24 mouse cellular contexts compared by ENCODE assay signal in genomic region chr17:31962930-31963329, GRCm38 (mm10).
DNase-seq lines count a peak whose midpoint lies in the region; ATAC-seq and TF ChIP-seq lines count a peak whose summit lies in the region.
"Had no signal": no experiment of that assay in that cellular context is flagged by ENCODE, and none has a peak within 500 bp of the region (broad histone marks: within the 10 kb centered on the region; RNA-seq: fewer than 3 reads in every experiment).

No protein-coding gene starts in this region.

- H3K36me3 ChIP-seq in hindbrain, embryonic 11.5 days (ENCODE audit: control insufficient read depth, insufficient read depth, low read length), result no peaks in the 10 kb centered on the region
- no peaks in the 10 kb centered on the region for H3K36me3 ChIP-seq in hindbrain, embryonic 14.5 days (replicated peaks; ENCODE audit: control insufficient read depth, insufficient read depth)
- no peaks in the 10 kb centered on the region for H3K36me3 ChIP-seq in intestine, embryonic 15.5 days
- no peaks in the 10 kb centered on the region for H3K36me3 ChIP-seq in intestine, postnatal 0 days (ENCODE audit: control insufficient read depth, insufficient read depth)
- H3K36me3 ChIP-seq: forebrain, embryonic 10.5 days; heart, embryonic 10.5 days; heart, embryonic 13.5 days; hindbrain, embryonic 15.5 days had no signal

- H3K27ac ChIP-seq in gastrocnemius, adult 2 months, result 0 out of 2 replicates have a peak overlapping the region, but pooled peaks have one; percentile 1
- no peak overlapping the region for H3K27ac ChIP-seq in hindbrain, embryonic 11.5 days (ENCODE audit: low read depth, low read length)
- H3K27ac ChIP-seq in hindbrain, embryonic 14.5 days, result no peak overlapping the region
- no peak overlapping the region for H3K27ac ChIP-seq in intestine, embryonic 15.5 days
- H3K27ac ChIP-seq in intestine, postnatal 0 days (ENCODE audit: low read depth, low read length), result no peak overlapping the region
- H3K27ac ChIP-seq: forebrain, embryonic 10.5 days; forebrain, embryonic 13.5 days; heart, embryonic 10.5 days; heart, embryonic 13.5 days; hindbrain, embryonic 15.5 days had no signal

- no peak for TF ChIP-seq CTCF in gastrocnemius, adult 2 months (IDR thresholded peaks at IDR 0.05)
- no peak for TF ChIP-seq CTCF in intestine, postnatal 0 days (IDR thresholded peaks at IDR 0.05; ENCODE audit: low read depth)

- WGBS in hindbrain, embryonic 11.5 days, result 76% methylated on average over 4 of the region's 4 CpGs
- WGBS in hindbrain, embryonic 14.5 days, result 56% methylated on average over 4 of the region's 4 CpGs
- 56% methylated on average over 4 of the region's 4 CpGs for WGBS in intestine, embryonic 15.5 days
- WGBS in intestine, postnatal 0 days, result 58% methylated on average over 4 of the region's 4 CpGs

- intact Hi-C loops in gastrocnemius, adult 2 months (cut with DNase I), result no loop called here
- intact Hi-C loops in gastrocnemius, postnatal 14 days (cut with DNase I; ENCODE audit: low total_unique reads), result no loop called here

- H3K9me3 ChIP-seq in hindbrain, embryonic 11.5 days (ENCODE audit: control insufficient read depth, low read length), result no peaks in the 10 kb centered on the region
- H3K9me3 ChIP-seq in hindbrain, embryonic 14.5 days (ENCODE audit: control insufficient read depth, low read length), result no peaks in the 10 kb centered on the region
- no peaks in the 10 kb centered on the region for H3K9me3 ChIP-seq in intestine, embryonic 15.5 days
- no peaks in the 10 kb centered on the region for H3K9me3 ChIP-seq in intestine, postnatal 0 days (ENCODE audit: control insufficient read depth)
- H3K9me3 ChIP-seq: forebrain, embryonic 10.5 days; forebrain, embryonic 13.5 days; heart, embryonic 10.5 days; heart, embryonic 13.5 days; hindbrain, embryonic 15.5 days had no signal

- no peak overlapping the region for H3K9ac ChIP-seq in hindbrain, embryonic 11.5 days (ENCODE audit: low read depth, low read length)
- no peak overlapping the region for H3K9ac ChIP-seq in hindbrain, embryonic 14.5 days
- H3K9ac ChIP-seq in intestine, embryonic 15.5 days, result no peak overlapping the region
- H3K9ac ChIP-seq in intestine, postnatal 0 days (ENCODE audit: low read depth, low read length), result no peak overlapping the region
- H3K9ac ChIP-seq: forebrain, embryonic 13.5 days; heart, embryonic 13.5 days; hindbrain, embryonic 15.5 days had no signal

- H3K4me3 ChIP-seq in gastrocnemius, adult 2 months, result no peak overlapping the region
- H3K4me3 ChIP-seq in hindbrain, embryonic 11.5 days (ENCODE audit: low read depth, low read length), result no peak overlapping the region
- H3K4me3 ChIP-seq in hindbrain, embryonic 14.5 days (replicated peaks; ENCODE audit: low read length), result no peak overlapping the region
- no peak overlapping the region for H3K4me3 ChIP-seq in intestine, embryonic 15.5 days (replicated peaks)
- no peak overlapping the region for H3K4me3 ChIP-seq in intestine, postnatal 0 days (ENCODE audit: low read depth, low read length)
- H3K4me3 ChIP-seq: forebrain, embryonic 10.5 days; forebrain, embryonic 13.5 days; heart, embryonic 10.5 days; heart, embryonic 13.5 days; hindbrain, embryonic 15.5 days had no signal

- peak; percentile 53; the same call in 1 of the 2 replicates for ATAC-seq in hindbrain, embryonic 11.5 days (ENCODE audit: low FRiP score)
- ATAC-seq in hindbrain, embryonic 14.5 days (ENCODE audit: low FRiP score), result no peak
- ATAC-seq in intestine, embryonic 15.5 days, result 0 out of 2 replicates have a peak, but pooled peaks have one; percentile 18
- ATAC-seq in intestine, postnatal 0 days, result no peak
- ATAC-seq: forebrain, embryonic 13.5 days; forebrain, embryonic 16.5 days; inflammation-experienced regulatory T-cells, adult 6 months; Patski had no signal

- H3K27me3 ChIP-seq in hindbrain, embryonic 11.5 days (ENCODE audit: control insufficient read depth, insufficient read depth, low read length), result no peaks in the 10 kb centered on the region
- H3K27me3 ChIP-seq in hindbrain, embryonic 14.5 days (ENCODE audit: control insufficient read depth, insufficient read depth, low read length), result no peaks in the 10 kb centered on the region
- no peaks in the 10 kb centered on the region for H3K27me3 ChIP-seq in intestine, embryonic 15.5 days (replicated peaks)
- H3K27me3 ChIP-seq in intestine, postnatal 0 days (replicated peaks; ENCODE audit: control insufficient read depth, insufficient read depth, low read length), result no peaks in the 10 kb centered on the region
- H3K27me3 ChIP-seq: forebrain, embryonic 13.5 days; heart, embryonic 13.5 days; hindbrain, embryonic 15.5 days; Patski had no signal

- H3K4me1 ChIP-seq in hindbrain, embryonic 11.5 days (replicated peaks; ENCODE audit: control insufficient read depth, insufficient read depth, low read length), result no peaks in the 10 kb centered on the region
- no peaks in the 10 kb centered on the region for H3K4me1 ChIP-seq in hindbrain, embryonic 14.5 days (replicated peaks; ENCODE audit: control insufficient read depth, insufficient read depth, low read length)
- H3K4me1 ChIP-seq in intestine, embryonic 15.5 days (replicated peaks), result 0 out of 2 replicates have a peak, but pooled peaks cover 2% of the 10 kb centered on the region
- peaks cover 6% of the 10 kb centered on the region; the same call in 1 of the 2 replicates for H3K4me1 ChIP-seq in intestine, postnatal 0 days (replicated peaks; ENCODE audit: control insufficient read depth, insufficient read depth, low read length)
- H3K4me1 ChIP-seq: forebrain, embryonic 13.5 days; hindbrain, embryonic 15.5 days had no signal

- DNase-seq in gastrocnemius, adult 2 months, result no peak
- DNase-seq in gastrocnemius, postnatal 14 days, result no peak
- no peak for DNase-seq in hindbrain, embryonic 11.5 days (ENCODE audit: low spot score)
- DNase-seq in hindbrain, embryonic 14.5 days (ENCODE audit: low spot score), result no peak
- DNase-seq in testis, postnatal 10 days (ENCODE audit: low spot score), result peak; percentile 33
- no peak for DNase-seq in testis, postnatal 14 days (ENCODE audit: low spot score)
- DNase-seq: adrenal gland, postnatal 10 days; cerebellum, adult 18-20 months; cerebellum, adult 9-10 months; cerebellum, postnatal 14 days; heart, adult 18-20 months; heart, postnatal 14 days; heart, postnatal 4 days; kidney, adult 11 months had no signal

- H3K4me2 ChIP-seq in hindbrain, embryonic 11.5 days (replicated peaks; ENCODE audit: low read depth, low read length), result no peak overlapping the region
- no peak overlapping the region for H3K4me2 ChIP-seq in hindbrain, embryonic 14.5 days (replicated peaks)
- H3K4me2 ChIP-seq in intestine, embryonic 15.5 days (replicated peaks), result no peak overlapping the region
- H3K4me2 ChIP-seq in intestine, postnatal 0 days (replicated peaks; ENCODE audit: low read depth), result no peak overlapping the region
- H3K4me2 ChIP-seq: forebrain, embryonic 13.5 days; heart, embryonic 13.5 days; hindbrain, embryonic 15.5 days had no signal

Comparison
In these comparisons a context has a peak if more than half of its experiments do, and no peak if none do; other contexts are left out.
1. ATAC-seq: peak in hindbrain, embryonic 11.5 days (single experiment) and intestine, embryonic 15.5 days (single experiment); none in hindbrain, embryonic 14.5 days (single experiment) and intestine, postnatal 0 days (single experiment).